Comparison of ENCODE assay signal across 11 mouse cellular contexts in the genomic region with DNA sequence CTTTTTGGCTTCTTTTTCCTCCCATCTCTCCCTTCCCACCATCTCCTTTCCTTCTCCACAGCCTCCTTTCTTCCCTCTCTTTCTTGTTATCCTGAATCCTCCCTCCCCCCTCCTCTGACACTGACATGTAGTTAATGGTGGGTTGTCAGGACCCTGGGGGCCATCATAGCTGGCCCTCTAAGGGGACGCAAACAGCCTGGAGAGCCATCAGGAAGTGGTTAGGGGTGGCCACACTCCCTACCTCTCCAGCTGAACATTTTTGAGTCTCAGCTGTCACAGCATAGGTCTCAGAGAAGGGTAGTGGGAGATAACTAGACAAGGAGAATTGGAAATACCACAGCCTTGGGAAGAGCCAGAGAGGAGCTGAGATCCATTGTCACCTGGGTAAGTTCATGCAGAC. TPM values are rescaled to one million over a fixed set of nuclear protein-coding genes. Genes with fewer than 3 reads are reported as not detected.
DNase-seq lines count a peak whose midpoint lies in the region; ATAC-seq and TF ChIP-seq lines count a peak whose summit lies in the region.
"Had no signal": no experiment of that assay in that cellular context is flagged by ENCODE, and none has a peak within 500 bp of the region (broad histone marks: within the 10 kb centered on the region; RNA-seq: fewer than 3 reads in every experiment).

No protein-coding gene starts in this region.

- H3K4me1 ChIP-seq in forebrain, embryonic 11.5 days (replicated peaks; ENCODE audit: control insufficient read depth, insufficient read depth, low read length) = peaks cover 42% of the 10 kb centered on the region
- H3K4me1 ChIP-seq in hindbrain, embryonic 16.5 days (ENCODE audit: control insufficient read depth, insufficient read depth, low read depth, low read length) = peaks cover 73% of the 10 kb centered on the region
- peaks cover 39% of the 10 kb centered on the region for H3K4me1 ChIP-seq in midbrain, postnatal 0 days (ENCODE audit: insufficient read depth, low read length)

- H3K27me3 ChIP-seq in forebrain, embryonic 11.5 days (ENCODE audit: control insufficient read depth, insufficient read depth, low read length) = no peaks in the 10 kb centered on the region
- no peaks in the 10 kb centered on the region for H3K27me3 ChIP-seq in hindbrain, embryonic 16.5 days (replicated peaks; ENCODE audit: control insufficient read depth, insufficient read depth, low read length)
- no peaks in the 10 kb centered on the region for H3K27me3 ChIP-seq in midbrain, postnatal 0 days (ENCODE audit: insufficient read depth, low read length)

- H3K4me2 ChIP-seq in forebrain, embryonic 11.5 days (ENCODE audit: low read depth, low read length, severe bottlenecking) = peak overlapping the region; percentile 91
- peak overlapping the region; percentile 52 for H3K4me2 ChIP-seq in hindbrain, embryonic 16.5 days (ENCODE audit: low read length)
- peak overlapping the region; percentile 72 for H3K4me2 ChIP-seq in midbrain, postnatal 0 days (ENCODE audit: low read depth, low read length, poor library complexity, severe bottlenecking)

- intact Hi-C loops in left cerebral cortex, adult 2 months (cut with DNase I) = no loop called here
- intact Hi-C loops in left cerebral cortex, postnatal 25 days (cut with DNase I) = no loop called here
- intact Hi-C loops in left cerebral cortex, postnatal 36 days (cut with DNase I) = loop anchor here (5.0 kb wide), 1 partner anchor 122 kb away; no protein-coding TSS in a partner anchor

- H3K27ac ChIP-seq in left cerebral cortex, adult 2 months = peak overlapping the region; percentile 85
- H3K27ac ChIP-seq in forebrain, embryonic 11.5 days (ENCODE audit: low read depth, low read length) = peak overlapping the region; percentile 97
- peak overlapping the region; percentile 89 for H3K27ac ChIP-seq in hindbrain, embryonic 16.5 days (ENCODE audit: low read depth, low read length)
- H3K27ac ChIP-seq in midbrain, postnatal 0 days (ENCODE audit: low read depth, low read length) = peak overlapping the region; percentile 94

- H3K36me3 ChIP-seq in forebrain, embryonic 11.5 days (ENCODE audit: control insufficient read depth, insufficient read depth, low read length) = no peaks in the 10 kb centered on the region
- no peaks in the 10 kb centered on the region for H3K36me3 ChIP-seq in hindbrain, embryonic 16.5 days (ENCODE audit: control insufficient read depth, insufficient read depth, low read length)
- no peaks in the 10 kb centered on the region for H3K36me3 ChIP-seq in midbrain, postnatal 0 days (ENCODE audit: insufficient read depth, low read length)

- peak overlapping the region; percentile 96 for H3K9ac ChIP-seq in forebrain, embryonic 11.5 days (ENCODE audit: low read length)
- peak overlapping the region; percentile 64 for H3K9ac ChIP-seq in hindbrain, embryonic 16.5 days (ENCODE audit: low read depth, low read length)
- peak overlapping the region; percentile 78 for H3K9ac ChIP-seq in midbrain, postnatal 0 days (replicated peaks; ENCODE audit: low read length, poor library complexity, severe bottlenecking)

- peak overlapping the region; percentile 20 for H3K4me3 ChIP-seq in left cerebral cortex, adult 2 months
- peak overlapping the region; percentile 59 for H3K4me3 ChIP-seq in forebrain, embryonic 11.5 days (ENCODE audit: low read depth, low read length)
- H3K4me3 ChIP-seq in hindbrain, embryonic 16.5 days (ENCODE audit: low read length) = peak overlapping the region; percentile 45
- peak overlapping the region; percentile 37 for H3K4me3 ChIP-seq in midbrain, postnatal 0 days (ENCODE audit: low read depth, low read length)

- TF ChIP-seq CTCF in left cerebral cortex, adult 2 months (IDR thresholded peaks at IDR 0.05) = no peak
- TF ChIP-seq CTCF in midbrain, postnatal 0 days (IDR thresholded peaks at IDR 0.05) = no peak

- DNase-seq in left cerebral cortex, adult 2 months (ENCODE audit: extremely low spot score in 1 of 2, low spot score in 2 of 2) = no peak
- no peak for DNase-seq in left cerebral cortex, postnatal 25 days (ENCODE audit: low spot score in 2 of 2)
- no peak for DNase-seq in forebrain, embryonic 11.5 days (ENCODE audit: low spot score)
- DNase-seq in midbrain, postnatal 0 days (ENCODE audit: low spot score) = no peak
- DNase-seq in left cerebral cortex, postnatal 36 days (ENCODE audit: low spot score in 2 of 2) = no peak
- DNase-seq in left cerebral cortex, adult 8-10 months (ENCODE audit: low spot score in 2 of 2) = no peak
- DNase-seq: cerebellum, adult 8-10 months had no signal

- no peaks in the 10 kb centered on the region for H3K9me3 ChIP-seq in forebrain, embryonic 11.5 days (ENCODE audit: control insufficient read depth, low read length)
- H3K9me3 ChIP-seq in hindbrain, embryonic 16.5 days (ENCODE audit: control insufficient read depth, low read length) = no peaks in the 10 kb centered on the region
- no peaks in the 10 kb centered on the region for H3K9me3 ChIP-seq in midbrain, postnatal 0 days (ENCODE audit: low read length)

- 10% methylated on average over 1 of the region's 1 CpGs for WGBS in forebrain, embryonic 11.5 days
- WGBS in hindbrain, embryonic 16.5 days = 3% methylated on average over 1 of the region's 1 CpGs
- WGBS in midbrain, postnatal 0 days = 4% methylated on average over 1 of the region's 1 CpGs

- ATAC-seq in forebrain, embryonic 11.5 days (replicated peaks; ENCODE audit: low FRiP score) = peak; percentile 22
- ATAC-seq in hindbrain, embryonic 16.5 days = peak; percentile 1; the same call in 1 of the 2 replicates
- ATAC-seq in midbrain, postnatal 0 days (ENCODE audit: low FRiP score) = no peak
- no peak for ATAC-seq in monocyte, adult 5-6 weeks (replicated peaks; ENCODE audit: insufficient number of reproducible peaks, low FRiP score, low TSS enrichment, poor library complexity, severe bottlenecking)
- ATAC-seq: intestine, embryonic 16.5 days had no signal

RNA-seq across cellular contexts. Expression of gene Adgrg1, which starts 20.0 kb away (rescaled TPM):
- total RNA-seq in left cerebral cortex, adult 2 months (2021) = 10 to 100 TPM; 77.6 to 86.8 TPM
- total RNA-seq in left cerebral cortex, postnatal 25 days (2021) = 10 to 100 TPM; 67.2 to 94.5 TPM
- polyA plus RNA-seq in forebrain, embryonic 11.5 days (2014; fragmentation: Nextera tagmentation; extraction: Ambion mirVana) = 177 and 184 TPM in 2 replicates
- 112 and 135 TPM in 2 replicates for polyA plus RNA-seq in hindbrain, embryonic 16.5 days (2015; fragmentation: Nextera tagmentation; extraction: Ambion mirVana)
- total RNA-seq in midbrain, postnatal 0 days (2014; rRNA removed) = 218 and 247 TPM in 2 replicates
- 114 and 125 TPM in 2 replicates for polyA plus RNA-seq in midbrain, postnatal 0 days (2015; fragmentation: Nextera tagmentation; extraction: Ambion mirVana)
- total RNA-seq in left cerebral cortex, postnatal 36 days (2021) = 10 to 100 TPM; 73.3 to 74.2 TPM
- 10 to 100 TPM; 72.9 to 94.8 (median 80.5) TPM for total RNA-seq in left cerebral cortex, adult 8-10 months (2022)
- total RNA-seq in monocyte, adult 5-6 weeks (2017) = 2.2 to 16.6 TPM (median 4.6 TPM) in 3 replicates

RNA-seq across cellular contexts. Expression of gene Adgrg3, which starts 23.0 kb away (rescaled TPM):
- total RNA-seq in left cerebral cortex, adult 2 months (2021) = under 1 TPM; 0.23 to 0.32 TPM
- under 1 TPM; 0.14 to 0.18 TPM for total RNA-seq in left cerebral cortex, postnatal 25 days (2021)
- 2.9 and 3.2 TPM in 2 replicates for polyA plus RNA-seq in forebrain, embryonic 11.5 days (2014; fragmentation: Nextera tagmentation; extraction: Ambion mirVana)
- polyA plus RNA-seq in hindbrain, embryonic 16.5 days (2015; fragmentation: Nextera tagmentation; extraction: Ambion mirVana) = 1.2 and 1.3 TPM in 2 replicates
- total RNA-seq in midbrain, postnatal 0 days (2014; rRNA removed) = 1.5 and 1.7 TPM in 2 replicates
- polyA plus RNA-seq in midbrain, postnatal 0 days (2015; fragmentation: Nextera tagmentation; extraction: Ambion mirVana) = 0.59 and 0.88 TPM in 2 replicates
- under 1 TPM in 1 of 2 experiments, not detected in 1; 0.29 TPM for total RNA-seq in left cerebral cortex, postnatal 36 days (2021)
- total RNA-seq in left cerebral cortex, adult 8-10 months (2022) = under 1 TPM in 2 of 4 experiments, not detected in 2; 0.27 to 0.30 TPM
- 2.9 to 15.5 TPM (median 10.1 TPM) in 3 replicates for total RNA-seq in monocyte, adult 5-6 weeks (2017)
- total RNA-seq: CH12.LX had no signal

Comparison
In these comparisons a context has a peak if more than half of its experiments do, and no peak if none do; other contexts are left out.
1. ATAC-seq: peak in forebrain, embryonic 11.5 days (single experiment) and hindbrain, embryonic 16.5 days (single experiment); none in midbrain, postnatal 0 days (single experiment) and monocyte, adult 5-6 weeks (single experiment).
2. Peak in every context shown above with its lines, with median percentiles within 50 percentile points of each other: H3K27ac ChIP-seq, H3K4me3 ChIP-seq, H3K4me2 ChIP-seq and H3K9ac ChIP-seq.